Mouse (Mus musculus): Measurements from ENCODE around the gene Tdrd1. TPM values are rescaled to one million over a fixed set of nuclear protein-coding genes. Genes with fewer than 3 reads are reported as not detected.
"Not testable (repeated sequence)": the region's sequence is repeated elsewhere in the genome, so short reads cannot be mapped to it uniquely, and the experiment has no call there.

Gene Tdrd1
- total RNA-seq (2012; rRNA removed): not detected in 2 replicates
- not detected in 2 replicates for total RNA-seq (2014; rRNA removed)
- 0.05 and 0.07 TPM in 2 replicates for polyA plus RNA-seq (2012; ENCODE audit: insufficient read length, low read depth)

- dilution Hi-C loops (cut with MboI; ENCODE audit: extremely low pct_ligation_motif_present, extremely low pct_unique_long_range_greater_than_20kb, low sequenced_read_pairs) (no loop called here), in situ Hi-C loops (cut with MboI; ENCODE audit: low pct_ligation_motif_present, low pct_unique_long_range_greater_than_20kb, low sequenced_read_pairs) (no loop called here)
- Histone ChIP-seq H3K9ac (ENCODE audit: insufficient read depth, low read depth) (no peak within 1 kb of the TSS), H3K36me3 (replicated peaks in 1 of 2; ENCODE audit: control insufficient read depth in 1 of 2, insufficient read depth in 1 of 2, low read length in 1 of 2) (no peaks in the 10 kb centered on the region), H3K4me2 (ENCODE audit: insufficient read depth, low read depth, poor library complexity, severe bottlenecking) (no peak within 1 kb of the TSS), H3K27ac (ENCODE audit: insufficient read depth, low read depth) (no peak within 1 kb of the TSS), H3K4me3 (replicated peaks in 1 of 3; ENCODE audit: low read depth in 2 of 3, low read length in 2 of 3, poor library complexity in 1 of 3) (no peak within 1 kb of the TSS), H3K79me2 (replicated peaks; ENCODE audit: control insufficient read depth, extremely low read depth, insufficient read depth, poor library complexity, severe bottlenecking) (0 out of 2 replicates have a peak, but pooled peaks cover 6% of the 10 kb centered on the region), H3K4me1 (ENCODE audit: control insufficient read depth in 1 of 2, insufficient read depth in 2 of 2) (peaks cover 0 to 7% of the 10 kb centered on the region in 2 experiments; a peak in 2 of 4 replicates), H3K27me3 (replicated peaks) (peaks cover 2% of the 10 kb centered on the region), H3K9me3 (replicated peaks; ENCODE audit: low read length) (no peaks in the 10 kb centered on the region)
- DNase-seq (ENCODE audit: extremely low read depth): no peak
- no peak for TF ChIP-seq ZNF384 (IDR thresholded peaks at IDR 0.05; ENCODE audit: low read depth, low read length)
- no peak for TF ChIP-seq GABPA (IDR thresholded peaks at IDR 0.05; ENCODE audit: insufficient replicate concordance, low read depth, low read length)
Observed at GRCm38 (mm10) chr19:56826047-56826631, at the start of gene Tdrd1. TSS of gene Tdrd1 (plus strand) at chr19:56826209.

DNA sequence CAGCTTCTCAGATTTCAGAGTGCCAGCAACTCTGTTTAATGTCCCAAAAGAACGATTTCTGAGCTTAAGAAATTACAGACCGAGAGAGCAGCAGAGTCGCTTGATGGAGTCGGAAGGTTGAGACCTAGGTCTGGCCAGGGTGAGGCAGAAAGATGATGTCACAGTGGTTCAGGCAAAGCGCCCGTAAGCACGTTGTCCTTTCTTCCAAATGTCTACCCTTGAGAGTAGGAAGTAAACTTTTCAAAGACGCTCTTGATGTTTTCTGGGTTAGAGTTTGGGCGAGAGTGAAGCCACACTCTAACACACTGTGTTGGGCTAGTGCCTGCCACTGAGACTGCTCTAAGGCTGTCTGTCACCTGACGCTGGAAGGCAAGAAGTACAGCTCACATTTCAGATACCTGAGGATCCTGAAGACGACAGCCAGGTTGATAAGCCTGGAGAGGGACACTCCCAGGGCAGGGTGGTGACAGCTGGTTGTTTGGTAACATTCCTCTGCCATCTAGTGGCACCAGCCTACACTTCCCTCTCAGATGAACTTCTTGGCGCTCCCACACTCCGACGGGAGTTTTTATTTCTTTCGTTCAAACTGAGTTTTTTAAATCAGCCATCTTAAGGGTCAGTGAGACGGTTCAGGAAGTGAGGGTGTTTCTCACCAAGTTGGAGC, 49.2 kb upstream of the Tdrd1 start:
- Histone ChIP-seq H3K27ac (ENCODE audit: insufficient read depth, low read depth) (no peak overlapping the region), H3K4me2 (ENCODE audit: insufficient read depth, low read depth, poor library complexity, severe bottlenecking) (no peak overlapping the region), H3K4me1 (ENCODE audit: control insufficient read depth in 1 of 2, insufficient read depth in 2 of 2) (peaks cover 9 to 39% of the 10 kb centered on the region in 2 experiments), H3K9ac (ENCODE audit: insufficient read depth, low read depth) (no peak overlapping the region), H3K36me3 (replicated peaks in 1 of 2; ENCODE audit: control insufficient read depth in 1 of 2, insufficient read depth in 1 of 2, low read length in 1 of 2) (peaks cover 0 to 2% of the 10 kb centered on the region in 2 experiments), H3K79me2 (replicated peaks; ENCODE audit: control insufficient read depth, extremely low read depth, insufficient read depth, poor library complexity, severe bottlenecking) (no peaks in the 10 kb centered on the region), H3K27me3 (replicated peaks) (no peaks in the 10 kb centered on the region), H3K9me3 (replicated peaks; ENCODE audit: low read length) (no peaks in the 10 kb centered on the region), H3K4me3 (replicated peaks in 1 of 3; ENCODE audit: low read depth in 2 of 3, low read length in 2 of 3, poor library complexity in 1 of 3) (no peak overlapping the region)
- TF ChIP-seq ZNF384 (IDR thresholded peaks at IDR 0.05; ENCODE audit: low read depth, low read length): no peak
- peak; percentile 95 for TF ChIP-seq RAD21 (IDR thresholded peaks at IDR 0.05; ENCODE audit: low read depth, low read length)
- peak; percentile 76 for TF ChIP-seq ZC3H11A (IDR thresholded peaks at IDR 0.05; ENCODE audit: low read depth, low read length)
- TF ChIP-seq SMC3 (IDR thresholded peaks at IDR 0.05; ENCODE audit: low read depth, low read length): peak; percentile 87
- 0 out of 2 replicates have a peak, but pooled peaks have one; percentile 24 for TF ChIP-seq ELF1 (IDR thresholded peaks at IDR 0.05; ENCODE audit: low read depth, low read length)
- TF ChIP-seq CTCF (conservative IDR thresholded peaks at IDR 0.05 in 1 of 2, IDR thresholded peaks at IDR 0.05 in 1 of 2; ENCODE audit: low read depth in 2 of 2, low read length in 2 of 2): peak; percentile 30 to 87; a peak in 3 of 4 replicates
- in situ Hi-C loops (cut with MboI; ENCODE audit: low pct_ligation_motif_present, low pct_unique_long_range_greater_than_20kb, low sequenced_read_pairs) (loop anchor here (5.0 kb wide), 1 partner anchor 350 kb away; no protein-coding TSS in a partner anchor), dilution Hi-C loops (cut with MboI; ENCODE audit: extremely low pct_ligation_motif_present, extremely low pct_unique_long_range_greater_than_20kb, low sequenced_read_pairs) (no loop called here)
- peak; percentile 54 for DNase-seq (ENCODE audit: extremely low read depth)

- H3K9ac ChIP-seq (ENCODE audit: insufficient read depth, low read depth); H3K4me2 ChIP-seq (ENCODE audit: insufficient read depth, low read depth, poor library complexity, severe bottlenecking); H3K27ac ChIP-seq (ENCODE audit: insufficient read depth, low read depth); H3K4me3 ChIP-seq (replicated peaks in 1 of 3; ENCODE audit: low read depth in 2 of 3, low read length in 2 of 3, poor library complexity in 1 of 3); H3K27me3 ChIP-seq (replicated peaks); dilution Hi-C loops (cut with MboI; ENCODE audit: extremely low pct_ligation_motif_present, extremely low pct_unique_long_range_greater_than_20kb, low sequenced_read_pairs); H3K79me2 ChIP-seq (replicated peaks; ENCODE audit: control insufficient read depth, extremely low read depth, insufficient read depth, poor library complexity, severe bottlenecking); H3K9me3 ChIP-seq (replicated peaks; ENCODE audit: low read length); DNase-seq (ENCODE audit: extremely low read depth); H3K36me3 ChIP-seq (replicated peaks in 1 of 2; ENCODE audit: control insufficient read depth in 1 of 2, insufficient read depth in 1 of 2, low read length in 1 of 2): not testable (repeated sequence)
- H3K4me1 ChIP-seq (ENCODE audit: control insufficient read depth in 1 of 2, insufficient read depth in 2 of 2): peaks cover 6 to 22% of the 10 kb centered on the region in 2 experiments
- in situ Hi-C loops (cut with MboI; ENCODE audit: low pct_ligation_motif_present, low pct_unique_long_range_greater_than_20kb, low sequenced_read_pairs): loop anchor here (5.0 kb wide), 1 partner anchor 351 kb away; no protein-coding TSS in a partner anchor
- peak in 1 of 2 experiments; percentile 34; a peak in 2 of 4 replicates for TF ChIP-seq CTCF (conservative IDR thresholded peaks at IDR 0.05 in 1 of 2, IDR thresholded peaks at IDR 0.05 in 1 of 2; ENCODE audit: low read depth in 2 of 2, low read length in 2 of 2)
Observed at GRCm38 (mm10) chr19:56778532-56778931, 47.5 kb upstream of the Tdrd1 start.
